Comparison of ENCODE assay signal across 9 mouse cellular contexts in genomic region chr13:40734316-40734965, GRCm38 (mm10). TPM values are rescaled to one million over a fixed set of nuclear protein-coding genes. Genes with fewer than 3 reads are reported as not detected.
DNase-seq lines count a peak whose midpoint lies in the region; ATAC-seq lines count a peak whose summit lies in the region.
"Had no signal": no experiment of that assay in that cellular context is flagged by ENCODE, and none has a peak within 500 bp of the region (broad histone marks: within the 10 kb centered on the region; RNA-seq: fewer than 3 reads in every experiment).

No protein-coding gene starts in this region.

- peak overlapping the region; percentile 40 for H3K4me3 ChIP-seq in heart, embryonic 11.5 days (ENCODE audit: low read depth, low read length)
- H3K4me3 ChIP-seq in hindbrain, embryonic 14.5 days (replicated peaks; ENCODE audit: low read length): peak overlapping the region; percentile 47
- H3K4me3 ChIP-seq in midbrain, embryonic 16.5 days (ENCODE audit: low read depth, low read length): peak overlapping the region; percentile 31

- no peak for ATAC-seq in heart, embryonic 11.5 days (replicated peaks; ENCODE audit: insufficient number of reproducible peaks, low FRiP score, low TSS enrichment)
- ATAC-seq in hindbrain, embryonic 14.5 days (ENCODE audit: low FRiP score): no peak
- no peak for ATAC-seq in midbrain, embryonic 16.5 days
- ATAC-seq in granulocyte monocyte progenitor cell, adult 5-6 weeks (replicated peaks; ENCODE audit: poor library complexity, severe bottlenecking): no peak
- no peak for ATAC-seq in activated CD4-positive, CD25-positive, alpha-beta regulatory T cell, adult 4 months

- H3K27me3 ChIP-seq in heart, embryonic 11.5 days (ENCODE audit: control insufficient read depth, insufficient read depth, low read length): peaks cover 97% of the 10 kb centered on the region
- peaks cover 71% of the 10 kb centered on the region for H3K27me3 ChIP-seq in hindbrain, embryonic 14.5 days (ENCODE audit: control insufficient read depth, insufficient read depth, low read length)
- peaks cover 60% of the 10 kb centered on the region for H3K27me3 ChIP-seq in midbrain, embryonic 16.5 days (ENCODE audit: control insufficient read depth, insufficient read depth, low read depth, low read length)

- peaks cover 12% of the 10 kb centered on the region for H3K4me1 ChIP-seq in heart, embryonic 11.5 days (ENCODE audit: control insufficient read depth, insufficient read depth, low read length)
- H3K4me1 ChIP-seq in hindbrain, embryonic 14.5 days (replicated peaks; ENCODE audit: control insufficient read depth, insufficient read depth, low read length): no peaks in the 10 kb centered on the region; the same call in 1 of the 2 replicates
- peaks cover 19% of the 10 kb centered on the region for H3K4me1 ChIP-seq in midbrain, embryonic 16.5 days (ENCODE audit: control insufficient read depth, insufficient read depth, low read length)

- no peaks in the 10 kb centered on the region for H3K9me3 ChIP-seq in heart, embryonic 11.5 days (replicated peaks; ENCODE audit: control insufficient read depth, low read length)
- no peaks in the 10 kb centered on the region for H3K9me3 ChIP-seq in hindbrain, embryonic 14.5 days (ENCODE audit: control insufficient read depth, low read length)
- H3K9me3 ChIP-seq in midbrain, embryonic 16.5 days (replicated peaks; ENCODE audit: control insufficient read depth, low read length, poor library complexity, severe bottlenecking): no peaks in the 10 kb centered on the region

- H3K27ac ChIP-seq in heart, embryonic 11.5 days (ENCODE audit: low read depth, low read length): no peak overlapping the region
- no peak overlapping the region for H3K27ac ChIP-seq in hindbrain, embryonic 14.5 days
- no peak overlapping the region for H3K27ac ChIP-seq in midbrain, embryonic 16.5 days (ENCODE audit: low read length)

- peak overlapping the region; percentile 69 for H3K4me2 ChIP-seq in heart, embryonic 11.5 days
- peak overlapping the region; percentile 46 for H3K4me2 ChIP-seq in hindbrain, embryonic 14.5 days (replicated peaks)
- peak overlapping the region; percentile 50 for H3K4me2 ChIP-seq in midbrain, embryonic 16.5 days (ENCODE audit: low read length)

- intact Hi-C loops in heart, postnatal 14 days (cut with DNase I): no loop called here

- under 1% methylated on average over 33 of the region's 33 CpGs for WGBS in heart, embryonic 11.5 days (ENCODE audit: insufficient replicate concordance)
- WGBS in hindbrain, embryonic 14.5 days: under 1% methylated on average over 33 of the region's 33 CpGs
- under 1% methylated on average over 33 of the region's 33 CpGs for WGBS in midbrain, embryonic 16.5 days

- H3K36me3 ChIP-seq in heart, embryonic 11.5 days (ENCODE audit: control insufficient read depth, insufficient read depth, low read length): no peaks in the 10 kb centered on the region
- H3K36me3 ChIP-seq in hindbrain, embryonic 14.5 days (replicated peaks; ENCODE audit: control insufficient read depth, insufficient read depth): no peaks in the 10 kb centered on the region
- H3K36me3 ChIP-seq in midbrain, embryonic 16.5 days (ENCODE audit: control insufficient read depth, insufficient read depth, low read length): no peaks in the 10 kb centered on the region

- DNase-seq in heart, postnatal 14 days: no peak
- peak; percentile 59 for DNase-seq in ZHBTc4 (ENCODE audit: low read depth, low spot score)
- DNase-seq in hindbrain, embryonic 14.5 days (ENCODE audit: low spot score): no peak
- no peak for DNase-seq in right cerebral cortex, postnatal 14 days
- DNase-seq: gastrocnemius, postnatal 25 days had no signal

- H3K9ac ChIP-seq in heart, embryonic 11.5 days (ENCODE audit: low read depth, low read length): no peak overlapping the region
- H3K9ac ChIP-seq in hindbrain, embryonic 14.5 days: no peak overlapping the region
- no peak overlapping the region for H3K9ac ChIP-seq in midbrain, embryonic 16.5 days (ENCODE audit: low read depth, low read length)

RNA-seq across cellular contexts. Expression of gene Tfap2a, which starts 3.7 kb away (rescaled TPM):
- 0.14 and 0.39 TPM in 2 replicates for polyA plus RNA-seq in heart, embryonic 11.5 days (2014; fragmentation: Nextera tagmentation; extraction: Ambion mirVana)
- total RNA-seq in heart, postnatal 14 days (2021): under 1 TPM; 0.22 to 0.26 TPM
- polyA plus RNA-seq in hindbrain, embryonic 14.5 days (2014; fragmentation: Nextera tagmentation; extraction: Ambion mirVana): 9.6 and 10.5 TPM in 2 replicates
- polyA plus RNA-seq in midbrain, embryonic 16.5 days (2015; fragmentation: Nextera tagmentation; extraction: Ambion mirVana): 2.3 and 2.8 TPM in 2 replicates
- not detected in 2 replicates for total RNA-seq in granulocyte monocyte progenitor cell, adult 5-6 weeks (2014; fragmentation: Nextera tagmentation)
- total RNA-seq in granulocyte monocyte progenitor cell, adult 5-6 weeks (2017): not detected in 2 replicates
- not detected for polyA plus RNA-seq in activated CD4-positive, CD25-positive, alpha-beta regulatory T cell, adult 4 months (2017; shearing (Covaris generic))
- total RNA-seq: gastrocnemius, postnatal 25 days had no signal
